Mouse (Mus musculus) forebrain, embryonic 14.5 days (tissue): ENCODE measurements around the gene Ms4a4c. TPM values are rescaled to one million over a fixed set of nuclear protein-coding genes. Genes with fewer than 3 reads are reported as not detected.
"Not testable (repeated sequence)": the region's sequence is repeated elsewhere in the genome, so short reads cannot be mapped to it uniquely, and the experiment has no call there.

Source experiments
- ATAC-seq: fragments of 200-750 bp; cut with Nextera tagmentation; 2 replicates; pipeline ENCODE4 v1.8.0; 2017; ENCODE audit warnings: mild to moderate bottlenecking, moderate library complexity
- DNase-seq: peaks from one replicate; pipeline ENCODE4 v3.0.0-alpha.2; 2015; ENCODE audit warnings: low spot score
- H3K27ac ChIP-seq: fragments of 300-500 bp; sonication (generic); 2 replicates; pipeline ENCODE4 v1.5.1; 2014; ENCODE audit warnings: low read depth, mild to moderate bottlenecking, control low read depth, low read length, moderate library complexity
- H3K27me3 ChIP-seq: fragments of 300-500 bp; sonication (generic); replicated peaks from 2 replicates; pipeline ENCODE4 v1.6.1; 2014; ENCODE audit warnings: low read length, control low read depth, mixed read lengths; ENCODE audit not compliant: control insufficient read depth, insufficient read depth
- H3K36me3 ChIP-seq: fragments of 300-500 bp; sonication (generic); 2 replicates; pipeline ENCODE4 v1.6.1; 2014; ENCODE audit warnings: low read length, control low read depth; ENCODE audit not compliant: control insufficient read depth, insufficient read depth
- H3K4me1 ChIP-seq: fragments of 300-500 bp; sonication (generic); 2 replicates; pipeline ENCODE4 v1.6.1; 2014; ENCODE audit warnings: antibody characterized with exemption, low read length, control low read depth; ENCODE audit not compliant: control insufficient read depth, insufficient read depth
- H3K4me2 ChIP-seq: fragments of 300-500 bp; sonication (generic); 2 replicates; pipeline ENCODE4 v1.6.1; 2014; ENCODE audit warnings: mild to moderate bottlenecking, control low read depth, low read length
- H3K4me3 ChIP-seq: fragments of 300-500 bp; sonication (generic); 2 replicates; pipeline ENCODE4 v1.5.1; 2014; ENCODE audit warnings: low read depth, low read length, control low read depth
- H3K9ac ChIP-seq: fragments of 300-500 bp; sonication (generic); 2 replicates; pipeline ENCODE4 v1.6.1; 2014; ENCODE audit warnings: mild to moderate bottlenecking, low read length, control low read depth, moderate library complexity
- H3K9me3 ChIP-seq: fragments of 300-500 bp; sonication (generic); replicated peaks from 2 replicates; pipeline ENCODE4 v1.6.1; 2016; ENCODE audit warnings: low read length, control low read depth, mixed read lengths; ENCODE audit not compliant: control insufficient read depth
- WGBS: fragments of 180-500 bp; shearing (Covaris S2); extraction: QIAGEN DNeasy Blood & Tissue Kit; methylation state at CpG from one replicate; pipeline ENCODE4 v1.1.7; 2014; 5-methylcytosine and 5-hydroxymethylcytosine counted together
- polyA plus RNA-seq: library from polyadenylated mRNA; unstranded; fragments of >200 nt; fragmentation: Nextera tagmentation; extraction: Ambion mirVana; gene quantifications from 2 replicates; pipeline ENCODE4 v1.2.1, GENCODE M21; 2014

The Ms4a4c gene
- polyA plus RNA-seq, 1 experiment from 2014 or later: not detected

DNA sequence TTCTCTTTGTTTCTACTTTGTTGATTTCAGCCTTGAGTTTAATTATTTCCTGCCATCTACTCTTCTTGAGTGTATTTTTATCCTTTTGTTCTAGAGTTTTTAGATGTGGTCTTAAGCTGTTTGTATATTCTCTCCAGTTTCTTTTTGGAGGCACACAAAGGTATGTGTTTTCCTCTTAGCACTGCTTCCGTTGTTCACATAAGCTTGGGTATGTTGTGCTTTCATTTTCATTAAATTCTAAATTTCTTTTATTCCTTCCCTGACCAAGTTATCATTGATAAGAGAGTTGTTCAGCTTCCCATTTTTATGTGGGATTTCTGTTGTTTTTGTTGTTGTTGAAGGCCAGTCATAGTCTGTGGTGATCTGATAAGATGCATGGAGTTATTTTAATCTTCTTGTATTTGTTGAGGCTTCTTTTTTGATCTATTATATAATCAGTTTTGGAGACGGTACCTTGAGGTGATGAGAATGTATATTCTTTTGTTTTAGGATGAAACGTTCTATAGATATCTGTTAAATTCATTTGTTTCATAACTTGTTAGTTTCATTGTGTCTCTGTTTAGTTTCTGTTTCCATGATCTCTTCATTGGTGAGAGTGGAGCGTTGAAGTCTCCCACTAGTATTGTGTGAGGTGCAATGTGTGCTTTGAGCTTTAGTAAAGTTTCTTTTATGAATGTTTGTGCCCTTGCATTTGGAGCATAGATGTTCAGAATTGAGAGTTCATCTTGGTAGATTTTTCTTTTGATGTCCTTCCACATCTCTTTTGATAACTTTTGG is 30.7 kb downstream of the Ms4a4c start:
- H3K4me2 ChIP-seq: no peak overlapping the region
- no peak overlapping the region for H3K27ac ChIP-seq
- no peak overlapping the region for H3K4me3 ChIP-seq
- H3K9me3 ChIP-seq: no peaks in the 10 kb centered on the region
- no peaks in the 10 kb centered on the region for H3K27me3 ChIP-seq
- no peak overlapping the region for H3K9ac ChIP-seq
- no peaks in the 10 kb centered on the region for H3K36me3 ChIP-seq
- no peaks in the 10 kb centered on the region for H3K4me1 ChIP-seq
- ATAC-seq (no peak), DNase-seq (no peak)
- WGBS: 93% methylated on average over 4 of the region's 4 CpGs

DNA sequence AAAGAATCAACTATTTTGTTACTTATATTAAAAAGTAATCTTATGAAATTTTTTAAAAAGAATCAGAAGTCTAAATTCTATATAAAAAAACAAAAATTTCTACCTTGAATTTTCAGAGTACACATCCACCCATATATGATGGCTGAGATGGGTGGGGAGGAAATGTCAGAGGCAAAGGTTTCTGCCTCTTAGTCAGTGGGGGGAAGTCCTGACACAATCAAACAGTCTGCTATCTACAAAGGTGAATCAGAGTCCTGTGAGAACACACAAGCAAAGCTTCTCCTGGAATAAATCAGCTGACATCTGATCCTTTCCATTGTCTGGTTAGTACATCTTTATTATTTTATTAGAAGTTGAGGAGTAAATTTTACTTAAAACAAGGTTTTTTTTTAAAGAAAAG is 38.8 kb downstream of the Ms4a4c start, which contains the start of gene Ms4a4b:
TSS of gene Ms4a4b (plus strand) at position 216 of the 400 bp plus-strand sequence.
- Histone ChIP-seq H3K36me3 (no peaks in the 10 kb centered on the region), H3K27me3 (no peaks in the 10 kb centered on the region), H3K4me2 (no peak within 1 kb of the TSS), H3K4me3 (no peak within 1 kb of the TSS), H3K9ac (no peak within 1 kb of the TSS), H3K4me1 (no peaks in the 10 kb centered on the region), H3K27ac (no peak within 1 kb of the TSS), H3K9me3 (no peaks in the 10 kb centered on the region)
- ATAC-seq (no peak), DNase-seq (no peak)

- ATAC-seq (no peak), DNase-seq (no peak)
- Histone ChIP-seq H3K4me3 (no peak overlapping the region), H3K4me2 (no peak overlapping the region), H3K36me3 (no peaks in the 10 kb centered on the region), H3K27ac (no peak overlapping the region), H3K27me3 (no peaks in the 10 kb centered on the region), H3K4me1 (no peaks in the 10 kb centered on the region), H3K9me3 (no peaks in the 10 kb centered on the region), H3K9ac (no peak overlapping the region)
- 90% methylated on average over 5 of the region's 5 CpGs for WGBS
Measured at GRCm38 (mm10) chr19:11443964-11444363, 39.4 kb downstream of the Ms4a4c start.

DNA sequence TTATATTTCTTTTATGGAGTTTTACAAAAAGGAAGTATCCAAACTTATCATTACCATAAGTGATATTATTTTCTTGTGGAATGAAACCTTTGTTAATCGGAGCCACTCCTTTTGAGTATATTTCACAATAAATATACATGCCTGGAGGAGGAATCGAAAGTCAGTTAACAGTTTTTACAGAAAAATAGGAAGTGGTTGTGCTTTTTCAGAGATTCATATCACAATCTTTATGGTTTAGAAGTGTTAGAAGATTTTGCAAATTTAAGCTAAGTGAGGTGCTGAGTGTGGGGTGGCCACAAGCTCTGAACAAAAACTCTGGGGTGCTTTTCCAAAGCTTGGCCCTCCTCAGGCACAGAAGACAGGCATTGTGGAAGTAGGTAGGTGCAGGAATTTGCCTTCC is 42.7 kb downstream of the Ms4a4c start:
- H3K27ac ChIP-seq: no peak overlapping the region
- no peak overlapping the region for H3K9ac ChIP-seq
- no peak overlapping the region for H3K4me2 ChIP-seq
- ATAC-seq (no peak), DNase-seq (no peak)
- H3K4me3 ChIP-seq: no peak overlapping the region
- H3K4me1 ChIP-seq: no peaks in the 10 kb centered on the region
- H3K9me3 ChIP-seq: no peaks in the 10 kb centered on the region
- 91% methylated on average over 2 of the region's 2 CpGs for WGBS
- no peaks in the 10 kb centered on the region for H3K27me3 ChIP-seq
- no peaks in the 10 kb centered on the region for H3K36me3 ChIP-seq

DNA sequence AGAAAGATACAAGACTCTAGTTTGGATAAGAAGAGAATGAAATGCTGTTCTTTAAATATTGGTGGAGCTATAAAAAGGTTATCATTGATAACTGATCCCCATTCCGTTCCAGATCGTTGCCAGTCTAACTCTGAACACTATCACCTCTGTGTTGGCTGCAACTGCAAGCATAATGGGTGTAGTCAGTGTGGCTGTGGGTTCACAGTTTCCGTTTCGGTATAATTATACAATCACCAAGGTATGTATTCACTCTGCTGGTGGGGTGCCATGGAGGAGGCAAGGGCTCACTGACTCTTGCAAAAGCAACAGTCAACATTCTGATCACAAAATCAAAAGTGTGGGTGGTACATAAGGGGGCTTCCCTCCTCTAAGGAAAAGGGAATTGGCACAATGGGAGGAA is 54.5 kb downstream of the Ms4a4c start:
- H3K4me3 ChIP-seq, H3K4me2 ChIP-seq, ATAC-seq, H3K9ac ChIP-seq, H3K9me3 ChIP-seq, H3K27me3 ChIP-seq, H3K27ac ChIP-seq, H3K4me1 ChIP-seq, DNase-seq, H3K36me3 ChIP-seq: not testable (repeated sequence)
- 80% methylated on average over 2 of the region's 4 CpGs for WGBS

GRCm38 (mm10) chr19:11464795-11465194 is 60.2 kb downstream of the Ms4a4c start:
- not testable (repeated sequence) for H3K4me2 ChIP-seq, H3K4me1 ChIP-seq, ATAC-seq, H3K9ac ChIP-seq, H3K27ac ChIP-seq, H3K9me3 ChIP-seq, DNase-seq, H3K27me3 ChIP-seq, H3K4me3 ChIP-seq, H3K36me3 ChIP-seq
- WGBS: 69% methylated on average over 1 of the region's 1 CpGs

GRCm38 (mm10) chr19:11466471-11466870 is 61.9 kb downstream of the Ms4a4c start:
- H3K27ac ChIP-seq: no peak overlapping the region
- no peaks in the 10 kb centered on the region for H3K9me3 ChIP-seq
- no peaks in the 10 kb centered on the region for H3K36me3 ChIP-seq
- H3K4me2 ChIP-seq: no peak overlapping the region
- ATAC-seq (no peak), DNase-seq (no peak)
- H3K27me3 ChIP-seq: no peaks in the 10 kb centered on the region
- 78% methylated on average over 5 of the region's 5 CpGs for WGBS
- H3K9ac ChIP-seq: no peak overlapping the region
- no peak overlapping the region for H3K4me3 ChIP-seq
- no peaks in the 10 kb centered on the region for H3K4me1 ChIP-seq

DNA sequence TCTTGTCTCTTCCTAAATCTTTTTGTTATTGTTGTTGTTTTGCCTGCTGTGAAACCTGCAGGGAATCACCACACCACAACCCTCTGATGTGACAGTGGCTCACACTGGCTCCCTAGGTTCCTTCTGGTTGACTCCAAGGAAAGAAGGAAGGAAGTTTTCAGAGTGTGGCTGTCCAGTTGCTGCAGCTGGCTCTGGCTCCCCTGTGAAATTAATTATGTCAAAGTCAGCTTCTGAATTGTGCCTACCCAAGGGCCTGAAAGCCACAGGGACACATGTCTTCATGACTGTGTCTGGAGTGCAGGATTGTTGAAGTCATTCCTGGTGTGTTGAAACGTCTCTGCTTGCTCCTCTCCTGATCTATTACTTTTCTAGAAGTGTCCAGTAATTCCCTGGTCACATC is 63.8 kb downstream of the Ms4a4c start:
- H3K27ac ChIP-seq, ATAC-seq, H3K4me3 ChIP-seq, H3K9me3 ChIP-seq, H3K36me3 ChIP-seq, H3K4me2 ChIP-seq, H3K9ac ChIP-seq, H3K27me3 ChIP-seq, H3K4me1 ChIP-seq, DNase-seq: not testable (repeated sequence)
- WGBS: 67% methylated on average over 1 of the region's 1 CpGs

DNA sequence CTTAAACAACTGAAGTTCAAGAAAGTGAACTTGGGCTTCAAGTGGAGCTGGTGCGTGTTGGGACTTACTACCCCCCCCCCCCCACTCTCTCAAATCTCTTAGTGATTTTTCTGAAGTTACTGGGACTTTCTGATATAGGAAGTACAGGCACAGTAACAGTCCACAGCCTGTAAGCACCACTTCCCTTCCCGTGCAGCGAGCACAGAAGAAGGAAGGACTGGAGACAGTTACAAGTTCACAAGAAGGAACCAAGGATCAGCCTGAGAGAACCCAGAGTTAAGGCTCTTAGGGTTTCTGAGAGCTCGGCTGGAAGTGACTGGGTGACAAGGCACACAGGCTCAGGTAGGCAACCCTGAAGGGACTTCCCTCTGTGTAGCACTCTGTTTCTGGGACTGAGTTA is 64.6 kb downstream of the Ms4a4c start, which contains the start of gene Ms4a6c:
TSS of gene Ms4a6c (plus strand) at position 152 of the 400 bp plus-strand sequence.
- H3K27ac ChIP-seq, H3K4me3 ChIP-seq, ATAC-seq, H3K9me3 ChIP-seq, H3K36me3 ChIP-seq, DNase-seq, H3K4me1 ChIP-seq, H3K4me2 ChIP-seq, H3K9ac ChIP-seq, H3K27me3 ChIP-seq: not testable (repeated sequence)
- WGBS: 90% methylated on average over 4 of the region's 4 CpGs
